Mouse (Mus musculus) embryo, embryonic 10 days (tissue): ENCODE data around the gene Vps39.

Source experiments
- DNase-seq: peaks from one replicate; pipeline ENCODE4 v3.0.0-alpha.2; 2015; ENCODE audit warnings: low spot score

The Vps39 gene

GRCm38 (mm10) chr2:120352682-120353646 is at the start of gene Vps39:
Gene Vps39 (minus strand): TSS chr2:120353137.
- peak; percentile 94 for DNase-seq

- no peak for DNase-seq
These were observed 45.0 kb upstream of the Vps39 start for GRCm38 (mm10) chr2:120397951-120398350.

GRCm38 (mm10) chr2:120392406-120392805 is 39.5 kb upstream of the Vps39 start:
- DNase-seq: no peak

- no peak for DNase-seq
These were observed 38.0 kb upstream of the Vps39 start for GRCm38 (mm10) chr2:120390934-120391333.

- DNase-seq: no peak
These were observed 36.4 kb upstream of the Vps39 start for GRCm38 (mm10) chr2:120389376-120389775.

- no peak for DNase-seq
These were observed 34.4 kb upstream of the Vps39 start for GRCm38 (mm10) chr2:120387291-120387690.

GRCm38 (mm10) chr2:120386264-120386663 is 33.3 kb upstream of the Vps39 start:
- DNase-seq: no peak

- DNase-seq: no peak
These were observed 20.9 kb upstream of the Vps39 start for GRCm38 (mm10) chr2:120373858-120374257.

GRCm38 (mm10) chr2:120367416-120368207 is 14.7 kb upstream of the Vps39 start:
- DNase-seq: no peak

GRCm38 (mm10) chr2:120366501-120366900 is 13.6 kb upstream of the Vps39 start:
- DNase-seq: no peak

- DNase-seq: no peak
These were observed 7.5 kb upstream of the Vps39 start for GRCm38 (mm10) chr2:120360425-120360824.

GRCm38 (mm10) chr2:120351321-120351720 is 1.6 kb downstream of the Vps39 start:
- no peak for DNase-seq

- DNase-seq: no peak
These were observed 4.8 kb downstream of the Vps39 start for GRCm38 (mm10) chr2:120348120-120348519.

- DNase-seq: no peak
These were observed 11.2 kb downstream of the Vps39 start for GRCm38 (mm10) chr2:120341741-120342140.

GRCm38 (mm10) chr2:120337886-120338285 is 15.1 kb downstream of the Vps39 start:
- DNase-seq: no peak

- DNase-seq: no peak
These were observed 21.4 kb downstream of the Vps39 start for GRCm38 (mm10) chr2:120331575-120331974.

- DNase-seq: no peak
These were observed 37.9 kb downstream of the Vps39 start for GRCm38 (mm10) chr2:120315077-120315476.

GRCm38 (mm10) chr2:120314487-120314886 is 38.5 kb downstream of the Vps39 start:
- DNase-seq: no peak

GRCm38 (mm10) chr2:120313976-120314375 is 39.0 kb downstream of the Vps39 start, which contains the start of gene Pla2g4f:
Gene Pla2g4f (minus strand): TSS chr2:120314165.
- DNase-seq: no peak

GRCm38 (mm10) chr2:120312276-120312825 is 40.6 kb downstream of the Vps39 start:
- no peak for DNase-seq

GRCm38 (mm10) chr2:120304113-120304512 is 48.8 kb downstream of the Vps39 start:
- DNase-seq: no peak

- DNase-seq: no peak
These were observed 51.9 kb downstream of the Vps39 start for GRCm38 (mm10) chr2:120301076-120301475.
